Mouse (Mus musculus) liver, adult 2 months (tissue): ENCODE results near the gene Creb5.

Experiments
- CTCF ChIP-seq: fragments of 200-500 bp; IDR thresholded peaks from 2 replicates; pipeline ENCODE4 v1.5.1; 2011; ENCODE audit warnings: low read depth, low read length, control low read depth
- POLR2A ChIP-seq: fragments of 200-500 bp; IDR thresholded peaks from 2 replicates; pipeline ENCODE4 v1.6.1; 2011; ENCODE audit warnings: low read length, control low read depth; ENCODE audit not compliant: insufficient read depth; ENCODE audit errors: extremely low read depth

- TF ChIP-seq POLR2A (no peak), CTCF (no peak)
These were observed 15.9 kb upstream of the Creb5 start for GRCm38 (mm10) chr6:53271216-53271615.
